Mouse (Mus musculus) ES-Bruce4 (cell line): ENCODE results near the gene Mfsd14a.

Experiments used
- CTCF ChIP-seq: IDR thresholded peaks from one replicate; pipeline ENCODE4 v1.8.1; 2011; ENCODE audit warnings: low read depth, low read length
- EP300 ChIP-seq: IDR thresholded peaks from 2 replicates; pipeline ENCODE4 v1.6.1; 2011; ENCODE audit warnings: low read depth, low read length; ENCODE audit not compliant: insufficient read depth

GRCm38 (mm10) chr3:116594728-116595602 is 67.5 kb downstream of the Mfsd14a start, which contains the start of gene Sass6:
- TF ChIP-seq CTCF (no peak), EP300 (no peak)
